Mouse (Mus musculus) midbrain, embryonic 11.5 days (tissue): Measurements from ENCODE around the gene Galnt17. TPM values are rescaled to one million over a fixed set of nuclear protein-coding genes. Genes with fewer than 3 reads are reported as not detected.

Source experiments
- ATAC-seq: fragments of 200-750 bp; cut with Nextera tagmentation; 2 replicates; pipeline ENCODE4 v1.8.0; 2017; ENCODE audit warnings: moderate TSS enrichment, moderate library complexity; ENCODE audit not compliant: low FRiP score
- DNase-seq: peaks from one replicate; pipeline ENCODE4 v3.0.0; 2015; ENCODE audit warnings: low spot score; ENCODE audit errors: missing footprints
- H3K27ac ChIP-seq: fragments of 300-500 bp; sonication (generic); 2 replicates; pipeline ENCODE4 v1.5.1; 2014; ENCODE audit warnings: low read depth, low read length
- H3K27me3 ChIP-seq: fragments of 300-500 bp; sonication (generic); 2 replicates; pipeline ENCODE4 v1.6.1; 2014; ENCODE audit warnings: mild to moderate bottlenecking, low read length, moderate library complexity, mixed read lengths; ENCODE audit not compliant: control insufficient read depth, insufficient read depth
- H3K36me3 ChIP-seq: fragments of 300-500 bp; sonication (generic); 2 replicates; pipeline ENCODE4 v1.6.1; 2014; ENCODE audit warnings: mild to moderate bottlenecking, low read length, moderate library complexity, mixed read lengths; ENCODE audit not compliant: control insufficient read depth, insufficient read depth
- H3K4me1 ChIP-seq: fragments of 300-500 bp; sonication (generic); 2 replicates; pipeline ENCODE4 v1.6.1; 2014; ENCODE audit warnings: low read length; ENCODE audit not compliant: control insufficient read depth, insufficient read depth
- H3K4me2 ChIP-seq: fragments of 300-500 bp; sonication (generic); 2 replicates; pipeline ENCODE4 v1.6.1; 2014; ENCODE audit warnings: mild to moderate bottlenecking, moderate library complexity
- H3K4me3 ChIP-seq: fragments of 300-500 bp; sonication (generic); 2 replicates; pipeline ENCODE4 v1.5.1; 2014; ENCODE audit warnings: low read depth, low read length
- H3K9ac ChIP-seq: fragments of 300-500 bp; sonication (generic); 2 replicates; pipeline ENCODE4 v1.6.1; 2014; ENCODE audit warnings: low read length
- H3K9me3 ChIP-seq: fragments of 300-500 bp; sonication (generic); 2 replicates; pipeline ENCODE4 v1.6.1; 2016; ENCODE audit warnings: low read length; ENCODE audit not compliant: control insufficient read depth
- WGBS: fragments of 180-500 bp; shearing (Covaris S2); extraction: QIAGEN DNeasy Blood & Tissue Kit; methylation state at CpG from one replicate; pipeline ENCODE4 v1.1.7; 2014; 5-methylcytosine and 5-hydroxymethylcytosine counted together
- polyA plus RNA-seq: library from polyadenylated mRNA; unstranded; fragments of >200 nt; fragmentation: Nextera tagmentation; extraction: Ambion mirVana; gene quantifications from 2 replicates; pipeline ENCODE4 v1.2.1, GENCODE M21; 2014

The Galnt17 gene
- polyA plus RNA-seq, 1 experiment from 2014 or later = 0.79 TPM

DNA sequence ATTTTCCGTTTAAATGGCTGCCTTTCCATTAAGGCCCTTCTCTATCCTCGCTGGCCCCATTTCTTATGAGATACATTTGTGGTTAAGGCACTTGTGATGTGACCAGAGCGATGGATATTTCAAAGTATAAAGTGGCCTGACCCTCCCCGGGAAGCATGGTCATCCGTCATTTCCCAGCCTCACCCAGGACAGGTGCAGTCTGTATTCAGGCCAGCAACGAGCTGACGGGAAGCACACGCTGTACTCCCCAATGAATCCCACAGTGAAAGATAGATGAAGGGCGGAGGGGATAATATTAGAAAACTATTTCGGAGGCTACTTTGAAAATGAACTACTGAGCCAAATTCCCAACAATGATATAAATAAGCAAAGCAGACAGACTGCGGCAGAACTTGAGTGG is 44.2 kb downstream of the Galnt17 start:
- no peak for ATAC-seq
- WGBS = 94% methylated on average over 11 of the region's 11 CpGs

DNA sequence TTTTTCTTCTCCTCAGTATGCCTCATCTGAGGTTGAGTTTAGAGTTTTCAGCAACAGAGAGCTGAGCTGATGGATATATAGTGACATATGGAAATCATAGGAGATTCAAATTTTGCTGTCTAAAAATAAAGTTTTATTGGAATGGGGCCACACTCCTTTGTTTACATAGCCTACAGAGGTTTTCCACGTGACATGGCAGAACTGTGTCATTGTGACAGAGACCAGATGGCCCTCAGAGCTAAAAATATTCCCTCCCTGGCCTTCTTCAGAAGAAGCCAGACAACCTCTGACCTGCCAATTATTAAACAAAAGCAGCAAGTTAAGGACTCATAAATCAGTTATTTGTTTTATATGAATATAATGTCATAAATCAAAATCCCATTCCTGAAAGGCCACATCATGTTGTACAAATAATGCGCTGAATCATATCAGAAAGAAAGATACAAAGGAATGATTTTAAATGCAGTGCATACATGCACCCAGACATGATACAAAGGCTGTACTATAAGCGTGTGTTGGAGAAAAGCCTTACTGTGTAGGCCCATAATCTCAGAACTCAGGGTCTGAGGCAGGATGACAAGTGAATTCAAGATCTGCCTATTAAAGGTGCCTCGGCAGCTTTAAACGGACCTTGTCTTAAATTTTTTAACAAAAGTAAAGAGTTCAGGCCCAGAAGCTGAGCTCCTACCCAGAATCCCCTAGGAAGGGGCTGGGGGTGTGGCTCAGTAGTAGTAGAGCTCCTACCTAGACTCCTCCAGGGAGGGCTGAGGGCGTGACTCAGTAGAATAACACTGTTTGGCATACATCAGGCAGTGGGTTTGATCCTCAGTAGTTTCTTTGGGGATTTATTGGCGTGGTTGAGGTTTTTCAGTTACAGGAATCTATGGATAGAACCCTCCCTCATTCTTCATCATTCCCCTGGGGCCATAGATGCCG is 57.3 kb downstream of the Galnt17 start:
- no peak overlapping the region for H3K4me3 ChIP-seq
- DNase-seq (no peak), ATAC-seq (no peak)
- 86% methylated on average over 8 of the region's 8 CpGs for WGBS
- H3K4me2 ChIP-seq = no peak overlapping the region
- H3K36me3 ChIP-seq = no peaks in the 10 kb centered on the region
- no peaks in the 10 kb centered on the region for H3K27me3 ChIP-seq
- H3K9me3 ChIP-seq = no peaks in the 10 kb centered on the region
- no peaks in the 10 kb centered on the region for H3K4me1 ChIP-seq
- no peak overlapping the region for H3K9ac ChIP-seq
- H3K27ac ChIP-seq = no peak overlapping the region

More for the DNA sequence above, 44.2 kb downstream of the Galnt17 start:
- no peak for DNase-seq
- H3K9me3 ChIP-seq = no peaks in the 10 kb centered on the region
- H3K4me2 ChIP-seq = no peak overlapping the region
- H3K4me1 ChIP-seq = no peaks in the 10 kb centered on the region
- no peak overlapping the region for H3K9ac ChIP-seq
- H3K27me3 ChIP-seq = no peaks in the 10 kb centered on the region
- no peaks in the 10 kb centered on the region for H3K36me3 ChIP-seq
- no peak overlapping the region for H3K4me3 ChIP-seq
- H3K27ac ChIP-seq = no peak overlapping the region

GRCm38 (mm10) chr5:131248416-131248815 is 59.9 kb downstream of the Galnt17 start:
- Histone ChIP-seq H3K9me3 (no peaks in the 10 kb centered on the region), H3K9ac (no peak overlapping the region), H3K4me1 (no peaks in the 10 kb centered on the region), H3K4me2 (no peak overlapping the region), H3K27ac (no peak overlapping the region), H3K4me3 (no peak overlapping the region), H3K36me3 (no peaks in the 10 kb centered on the region), H3K27me3 (no peaks in the 10 kb centered on the region)
- 96% methylated on average over 3 of the region's 3 CpGs for WGBS
- ATAC-seq = no peak
- DNase-seq = no peak

GRCm38 (mm10) chr5:131246591-131246990 is 61.7 kb downstream of the Galnt17 start:
- no peak overlapping the region for H3K9ac ChIP-seq
- ATAC-seq (no peak), DNase-seq (no peak)
- H3K9me3 ChIP-seq = no peaks in the 10 kb centered on the region
- no peak overlapping the region for H3K4me2 ChIP-seq
- WGBS = 94% methylated on average over 6 of the region's 6 CpGs
- H3K4me3 ChIP-seq = no peak overlapping the region
- H3K27me3 ChIP-seq = no peaks in the 10 kb centered on the region
- H3K27ac ChIP-seq = no peak overlapping the region
- no peaks in the 10 kb centered on the region for H3K36me3 ChIP-seq
- no peaks in the 10 kb centered on the region for H3K4me1 ChIP-seq

DNA sequence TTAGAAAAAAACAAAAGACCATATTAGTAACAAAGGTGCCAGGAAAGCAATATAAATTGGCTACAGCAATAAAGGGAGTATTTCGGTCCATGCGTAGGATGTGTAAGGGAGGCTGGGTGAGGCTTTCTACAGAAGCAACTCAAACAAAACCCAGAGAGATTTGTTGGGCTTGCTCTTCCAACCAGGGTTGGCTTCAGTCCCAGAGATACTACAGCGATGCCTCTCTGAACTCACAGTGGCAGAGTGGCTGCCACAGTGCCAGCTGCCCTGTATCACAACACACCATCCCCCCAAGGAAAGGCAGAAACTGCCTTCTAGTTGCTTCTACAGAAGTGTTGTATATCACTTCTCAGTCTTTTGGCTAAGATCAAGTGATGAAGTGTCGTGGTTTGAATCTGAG is 66.6 kb downstream of the Galnt17 start:
- no peak overlapping the region for H3K4me2 ChIP-seq
- H3K36me3 ChIP-seq = no peaks in the 10 kb centered on the region
- H3K4me1 ChIP-seq = no peaks in the 10 kb centered on the region
- no peak overlapping the region for H3K9ac ChIP-seq
- no peak overlapping the region for H3K4me3 ChIP-seq
- H3K27me3 ChIP-seq = no peaks in the 10 kb centered on the region
- WGBS = 96% methylated on average over 4 of the region's 4 CpGs
- ATAC-seq = no peak
- H3K9me3 ChIP-seq = no peaks in the 10 kb centered on the region
- no peak for DNase-seq
- H3K27ac ChIP-seq = no peak overlapping the region

- Histone ChIP-seq H3K27ac (no peak overlapping the region), H3K9me3 (no peaks in the 10 kb centered on the region), H3K27me3 (no peaks in the 10 kb centered on the region), H3K9ac (no peak overlapping the region), H3K4me3 (no peak overlapping the region), H3K36me3 (no peaks in the 10 kb centered on the region), H3K4me1 (no peaks in the 10 kb centered on the region), H3K4me2 (no peak overlapping the region)
- DNase-seq (no peak), ATAC-seq (no peak)
- 95% methylated on average over 3 of the region's 3 CpGs for WGBS
Measured at GRCm38 (mm10) chr5:131239813-131240212, 68.5 kb downstream of the Galnt17 start.

GRCm38 (mm10) chr5:131236906-131237305 is 71.4 kb downstream of the Galnt17 start:
- WGBS = 95% methylated on average over 8 of the region's 8 CpGs
- H3K27ac ChIP-seq = no peak overlapping the region
- H3K4me3 ChIP-seq = no peak overlapping the region
- no peaks in the 10 kb centered on the region for H3K27me3 ChIP-seq
- no peaks in the 10 kb centered on the region for H3K9me3 ChIP-seq
- DNase-seq (no peak), ATAC-seq (no peak)
- H3K9ac ChIP-seq = no peak overlapping the region
- no peaks in the 10 kb centered on the region for H3K36me3 ChIP-seq
- no peaks in the 10 kb centered on the region for H3K4me1 ChIP-seq
- H3K4me2 ChIP-seq = no peak overlapping the region

GRCm38 (mm10) chr5:131233828-131234227 is 74.5 kb downstream of the Galnt17 start:
- Histone ChIP-seq H3K4me3 (no peak overlapping the region), H3K36me3 (no peaks in the 10 kb centered on the region), H3K9ac (no peak overlapping the region), H3K4me1 (no peaks in the 10 kb centered on the region), H3K27me3 (no peaks in the 10 kb centered on the region), H3K27ac (no peak overlapping the region), H3K9me3 (no peaks in the 10 kb centered on the region), H3K4me2 (no peak overlapping the region)
- no peak for ATAC-seq
- 94% methylated on average over 8 of the region's 8 CpGs for WGBS
- DNase-seq = no peak

GRCm38 (mm10) chr5:131231060-131231459 is 77.2 kb downstream of the Galnt17 start:
- Histone ChIP-seq H3K4me3 (no peak overlapping the region), H3K36me3 (no peaks in the 10 kb centered on the region), H3K9ac (no peak overlapping the region), H3K4me1 (no peaks in the 10 kb centered on the region), H3K4me2 (no peak overlapping the region), H3K9me3 (no peaks in the 10 kb centered on the region), H3K27me3 (no peaks in the 10 kb centered on the region), H3K27ac (no peak overlapping the region)
- ATAC-seq (no peak), DNase-seq (no peak)
- WGBS = 77% methylated on average over 11 of the region's 11 CpGs
